Mouse (Mus musculus) thymus, postnatal 4 days (tissue): ENCODE results near the gene Ifit2.
"Not testable (repeated sequence)": the region's sequence is repeated elsewhere in the genome, so short reads cannot be mapped to it uniquely, and the experiment has no call there.

Source experiments
- DNase-seq: peaks from one replicate; pipeline ENCODE4 v3.0.0; 2021

Gene Ifit2

GRCm38 (mm10) chr19:34550205-34550533 lies 325 bp upstream of the Ifit2 start:
- no peak for DNase-seq

DNA sequence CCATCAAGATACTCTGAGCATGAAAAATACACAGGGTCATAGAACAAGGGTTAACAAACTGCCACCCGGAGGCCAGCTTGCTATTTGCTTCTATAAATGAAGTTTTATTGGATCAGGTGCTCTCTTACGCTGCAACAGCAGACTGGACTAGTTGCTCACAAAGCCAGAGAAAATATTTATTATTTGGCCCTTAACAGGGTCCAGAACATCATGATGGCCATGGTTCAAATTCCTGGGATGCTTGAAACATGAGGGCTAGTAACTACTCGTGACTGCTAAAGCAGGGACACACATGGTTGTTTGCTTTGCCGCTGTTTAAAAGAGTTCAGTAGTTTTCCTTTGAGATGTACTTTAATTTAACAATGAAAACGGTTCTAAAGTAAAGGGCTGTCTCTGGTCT lies 1.5 kb downstream of the Ifit2 start:
- DNase-seq: peak; percentile 34

- no peak for DNase-seq
Observed at GRCm38 (mm10) chr19:34553021-34553420, 2.5 kb downstream of the Ifit2 start.

GRCm38 (mm10) chr19:34553522-34553921 lies 3.0 kb downstream of the Ifit2 start:
- no peak for DNase-seq

DNA sequence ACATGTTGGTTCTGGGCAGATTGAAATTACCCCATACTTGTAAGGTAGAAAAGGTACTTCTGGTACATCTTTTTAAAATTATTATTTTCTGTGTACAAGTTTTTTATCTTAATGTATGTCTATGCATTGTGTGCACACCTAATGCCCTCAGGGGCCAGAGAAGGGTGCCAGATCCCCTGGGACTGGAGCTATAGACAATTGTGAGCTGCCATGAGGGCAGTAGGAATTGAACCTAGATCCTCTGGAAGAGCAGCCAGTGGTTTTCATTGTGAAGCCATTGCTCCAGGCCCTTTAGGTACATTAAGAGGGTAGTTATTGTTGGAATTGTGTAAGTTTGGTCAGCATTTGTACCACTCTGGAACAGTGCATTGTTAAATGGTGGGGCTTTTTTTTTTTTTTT lies 3.6 kb downstream of the Ifit2 start:
- no peak for DNase-seq

DNA sequence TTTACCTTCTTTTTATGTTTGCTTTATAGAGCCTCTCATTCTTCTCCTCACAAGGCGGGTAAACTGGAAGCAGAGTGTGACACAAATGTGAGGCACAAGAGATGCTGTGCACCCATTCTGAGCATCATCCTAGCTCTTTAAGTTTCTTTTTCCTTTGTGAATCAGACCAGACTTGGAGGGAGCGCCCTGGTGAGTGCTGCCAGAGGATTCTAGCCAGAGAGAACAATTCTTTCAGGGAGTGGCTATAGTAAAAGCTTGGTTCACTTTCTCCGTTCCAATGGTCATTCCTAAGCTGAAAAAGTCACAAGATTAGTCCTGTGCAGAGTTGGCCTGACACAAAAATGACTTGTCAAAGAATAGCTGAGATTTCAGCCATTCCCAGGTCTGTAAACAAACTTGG lies 6.1 kb downstream of the Ifit2 start:
- no peak for DNase-seq

DNA sequence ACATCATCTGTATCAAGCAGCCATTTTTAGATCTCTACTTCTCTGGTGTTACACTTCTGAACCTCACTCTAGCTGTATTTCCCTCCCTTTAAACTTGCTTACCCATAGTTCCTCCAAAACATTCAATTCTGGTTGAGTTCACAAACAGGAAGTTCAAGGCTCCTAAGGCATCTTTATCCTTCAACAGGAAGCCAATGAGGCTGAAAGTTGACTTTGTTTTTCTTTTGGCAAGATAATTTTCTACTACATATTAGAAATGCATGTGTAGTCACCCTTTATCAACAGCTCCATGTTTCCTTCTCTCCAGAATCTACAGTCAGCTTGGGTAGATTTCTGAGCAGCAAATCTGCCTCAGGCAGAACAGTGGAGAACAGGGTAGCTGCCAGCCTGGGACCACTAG lies 12.1 kb downstream of the Ifit2 start:
- no peak for DNase-seq

GRCm38 (mm10) chr19:34566178-34566784 lies 15.8 kb downstream of the Ifit2 start:
- no peak for DNase-seq

DNA sequence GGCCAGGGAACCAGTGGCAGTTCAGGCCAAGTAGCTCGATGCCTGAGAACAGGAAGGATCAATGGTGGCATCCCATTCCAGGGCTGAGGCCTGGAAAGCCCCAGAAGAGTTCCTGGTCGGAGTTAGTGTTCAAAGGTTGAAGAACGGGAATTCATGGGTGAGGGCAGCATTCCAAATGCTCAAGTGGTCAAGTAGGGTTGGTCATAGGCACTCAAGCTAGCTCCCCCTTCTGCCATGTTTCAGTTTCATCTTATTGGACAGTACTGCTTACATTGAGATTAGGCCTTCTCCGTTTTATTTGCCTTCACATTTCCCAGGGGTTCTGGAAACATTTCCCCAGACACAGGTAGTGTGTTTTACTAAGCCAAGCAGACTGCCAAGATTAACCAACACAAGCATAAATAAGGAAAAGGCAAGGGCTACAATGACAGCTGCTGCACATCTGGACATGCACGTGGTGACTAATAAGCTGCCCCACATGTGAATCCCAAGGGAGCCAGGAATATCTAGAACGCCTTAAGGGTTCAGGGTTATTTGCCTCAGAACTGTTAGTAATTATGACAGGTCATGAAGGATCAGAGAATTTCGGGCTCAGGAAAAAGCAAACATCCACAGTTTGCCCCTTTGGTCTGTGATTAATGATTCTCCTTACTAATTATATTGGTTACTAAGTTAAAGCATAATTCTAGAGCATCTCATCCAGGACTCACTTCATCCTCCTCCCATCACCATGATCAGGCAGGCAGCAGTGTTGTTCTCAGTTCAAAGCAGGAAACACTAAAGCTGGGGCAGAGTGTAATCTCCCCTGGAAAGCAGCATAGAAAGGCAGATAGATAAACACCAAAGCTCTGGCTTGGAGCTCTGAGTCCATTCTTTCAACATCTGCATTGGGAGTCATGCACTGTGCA lies 18.7 kb downstream of the Ifit2 start:
- DNase-seq: no peak

DNA sequence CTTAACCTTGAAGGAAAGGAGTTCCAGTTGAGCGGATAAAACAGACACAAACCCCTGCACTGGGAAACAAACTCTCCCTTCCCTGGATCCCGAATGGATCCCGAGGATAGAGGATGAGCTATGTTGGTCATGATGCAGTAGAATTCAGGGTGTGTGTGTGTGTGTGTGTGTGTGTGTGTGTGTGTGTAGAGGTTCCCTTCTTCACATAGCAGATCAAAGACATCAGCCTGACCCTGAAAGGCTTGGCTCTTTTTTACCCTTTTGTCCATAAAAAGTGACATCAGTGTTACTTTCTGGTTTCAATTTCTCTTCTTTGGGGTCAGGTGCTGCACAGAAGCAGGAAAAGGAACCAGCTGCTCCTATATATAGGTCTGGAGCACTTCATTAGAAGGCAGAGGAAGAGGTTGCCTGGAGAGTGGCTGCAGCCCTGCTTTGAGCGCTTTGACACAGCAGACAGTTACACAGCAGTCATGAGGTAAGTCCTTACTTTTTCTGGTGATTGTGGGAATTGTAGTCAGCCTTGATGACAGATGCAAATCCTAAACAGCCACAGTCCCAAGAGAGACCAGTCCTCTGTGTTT lies 19.5 kb downstream of the Ifit2 start:
- peak; percentile 23 for DNase-seq

GRCm38 (mm10) chr19:34571080-34571479 lies 20.6 kb downstream of the Ifit2 start:
- no peak for DNase-seq

- DNase-seq: no peak
Observed at GRCm38 (mm10) chr19:34573650-34574049, 23.2 kb downstream of the Ifit2 start.

DNA sequence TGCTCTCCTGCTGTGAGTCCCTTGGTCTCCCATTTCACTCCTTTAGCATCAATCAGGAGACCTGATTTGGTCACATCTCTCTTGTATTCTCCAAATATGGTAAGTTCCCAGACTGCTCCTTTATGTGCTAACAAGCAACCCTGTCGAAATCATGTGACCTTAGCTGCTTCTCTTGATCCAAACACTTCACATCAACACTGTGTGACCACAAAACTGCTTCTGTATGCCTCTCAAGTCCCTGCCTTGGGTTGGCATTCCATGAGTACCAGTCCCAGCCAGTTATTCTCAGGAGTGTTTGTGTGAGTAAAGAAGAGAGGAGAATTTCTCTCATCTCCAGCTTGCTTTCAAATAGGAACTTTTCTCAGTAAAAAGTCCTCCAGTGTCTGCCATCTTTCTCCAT lies 26.6 kb downstream of the Ifit2 start:
- DNase-seq: no peak

DNA sequence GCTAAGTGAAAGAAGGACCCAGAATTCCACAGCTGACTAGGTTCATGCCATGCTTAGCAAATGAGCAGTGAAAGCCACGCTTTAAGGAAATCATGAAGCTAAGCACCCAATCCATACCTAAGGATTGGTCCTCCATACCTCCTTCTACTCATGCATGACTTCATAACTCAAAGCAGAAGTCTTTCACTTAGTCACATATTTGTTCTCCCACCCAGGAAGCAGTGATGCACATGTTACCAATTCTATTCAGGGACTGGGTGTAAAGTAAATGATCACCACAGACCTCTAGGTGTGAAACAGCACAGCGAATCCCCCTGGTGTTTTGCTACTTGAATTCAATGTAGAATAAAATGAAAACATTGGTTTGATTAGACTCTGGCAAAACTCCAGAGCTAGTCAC lies 32.2 kb downstream of the Ifit2 start:
- DNase-seq: not testable (repeated sequence)

DNA sequence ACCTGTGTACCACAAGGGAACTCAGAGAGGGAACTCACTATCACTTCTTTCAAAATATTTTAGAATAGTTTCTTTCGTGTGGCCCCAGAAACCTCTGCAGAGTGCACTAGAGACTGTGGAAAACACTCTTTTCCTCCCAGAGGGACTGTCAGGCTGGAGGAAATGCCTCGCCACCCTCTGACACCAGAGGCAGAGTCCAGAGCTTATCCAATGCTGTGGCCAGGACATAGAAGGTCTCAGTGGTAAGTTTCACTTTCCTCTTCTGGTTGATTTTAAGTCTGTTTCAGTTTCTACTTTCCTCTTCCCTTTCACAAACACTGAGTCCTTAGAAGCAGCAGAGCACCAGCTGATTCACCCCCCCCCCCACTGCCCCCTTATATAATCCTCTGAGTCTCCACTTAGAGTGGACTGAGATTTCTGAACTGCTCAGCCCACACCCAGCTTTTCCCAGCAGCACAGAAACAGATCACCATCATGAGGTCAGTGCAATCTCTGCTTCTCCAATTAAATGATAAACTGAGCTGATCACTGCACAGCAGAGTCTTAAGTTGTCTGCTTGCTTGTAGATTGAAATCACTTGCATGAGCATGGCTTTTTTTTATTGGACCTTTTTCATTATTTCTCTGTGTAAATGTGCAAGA lies 32.8 kb downstream of the Ifit2 start, which contains the start of gene Ifit3:
Gene Ifit3 (plus strand): TSS at position 406 of the 641 bp plus-strand sequence.
- DNase-seq: not testable (repeated sequence)

DNA sequence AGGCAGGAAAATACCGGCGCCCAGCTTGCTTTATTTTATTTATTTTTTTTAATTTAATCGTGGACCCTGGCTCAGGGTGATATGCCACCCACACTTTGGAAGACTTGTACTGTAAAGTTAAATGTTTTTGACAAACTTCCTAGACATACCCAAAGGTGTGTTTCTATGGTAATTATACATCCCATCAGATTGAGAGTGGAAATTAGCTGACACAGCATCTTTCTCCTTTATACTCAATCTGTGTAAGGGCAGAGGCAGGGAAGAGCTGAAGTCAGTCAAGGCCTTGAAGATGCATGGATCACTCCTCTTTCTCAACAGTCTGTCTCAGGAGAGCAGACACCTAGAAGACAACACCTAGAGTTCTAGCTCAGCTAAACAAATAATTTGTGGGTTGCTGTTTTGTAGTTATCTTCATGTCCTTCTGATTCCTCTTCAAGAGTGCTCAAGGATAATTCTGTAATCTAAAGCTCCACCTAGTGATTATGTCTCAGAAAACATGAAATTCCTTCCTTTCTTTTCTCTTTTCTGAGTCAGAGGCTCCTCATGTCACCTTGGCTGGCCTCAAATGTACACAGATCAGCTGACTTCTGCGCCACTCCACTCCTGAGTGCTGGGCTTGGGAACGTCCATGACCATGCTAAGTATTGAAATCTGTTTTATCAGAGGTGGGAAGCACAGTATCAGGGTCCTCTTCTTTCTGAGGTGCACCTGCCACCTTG lies 35.4 kb downstream of the Ifit2 start:
- DNase-seq: not testable (repeated sequence)

- DNase-seq: peak; percentile 18
Observed at GRCm38 (mm10) chr19:34587898-34588692, 37.6 kb downstream of the Ifit2 start.

- no peak for DNase-seq
Observed at GRCm38 (mm10) chr19:34588959-34589358, 38.5 kb downstream of the Ifit2 start.

- DNase-seq: no peak
Observed at GRCm38 (mm10) chr19:34593456-34593855, 43.0 kb downstream of the Ifit2 start.

DNA sequence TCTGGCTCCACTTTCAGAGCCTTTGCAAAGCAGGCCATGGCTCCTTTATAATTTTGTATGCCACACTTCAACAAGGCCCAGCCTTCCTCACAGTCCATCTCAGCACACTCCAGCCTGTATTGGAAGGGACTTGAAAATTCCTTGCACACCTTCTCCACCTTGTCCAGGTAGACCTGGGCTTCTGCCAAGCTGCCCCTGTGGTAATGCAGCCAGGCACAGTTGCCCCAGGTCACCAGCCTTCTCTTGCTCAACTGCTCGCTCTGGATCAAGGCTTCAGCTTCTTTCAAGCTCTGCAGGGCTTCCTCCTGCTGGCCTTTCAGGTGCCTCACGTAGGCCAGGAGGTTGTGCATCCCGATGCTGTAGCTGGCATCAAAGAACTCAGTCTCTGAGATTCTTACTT lies 44.0 kb downstream of the Ifit2 start:
- DNase-seq: not testable (repeated sequence)

GRCm38 (mm10) chr19:34596811-34597210 lies 46.3 kb downstream of the Ifit2 start:
- no peak for DNase-seq

DNA sequence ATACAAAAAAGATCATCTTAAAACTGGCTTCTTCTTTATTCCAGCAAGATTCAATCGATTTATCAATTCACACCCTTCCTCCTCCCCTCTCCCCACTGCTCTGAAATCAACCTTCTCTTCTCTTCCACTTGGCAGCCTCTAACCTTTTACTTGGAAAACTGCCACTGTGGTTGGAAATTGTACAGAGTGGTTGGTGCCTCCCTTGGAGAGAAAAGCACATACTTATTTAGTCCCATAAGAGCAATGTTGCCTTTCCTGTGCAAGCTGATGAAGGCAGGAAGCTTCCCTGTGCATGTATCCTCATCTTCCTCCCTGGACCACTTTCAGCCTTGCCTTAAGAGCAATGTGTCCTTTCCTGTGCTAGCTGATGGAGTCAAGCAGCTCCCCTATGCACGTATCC lies 47.8 kb downstream of the Ifit2 start:
- DNase-seq: no peak
